In genomic region chr16:18081149-18081827, GRCm38 (mm10) we compare ENCODE assay signal across 13 mouse cellular contexts. TPM values are rescaled to one million over a fixed set of nuclear protein-coding genes. Genes with fewer than 3 reads are reported as not detected.
DNase-seq lines count a peak whose midpoint lies in the region; ATAC-seq and TF ChIP-seq lines count a peak whose summit lies in the region.
"Had no signal": no experiment of that assay in that cellular context is flagged by ENCODE, and none has a peak within 500 bp of the region (broad histone marks: within the 10 kb centered on the region; RNA-seq: fewer than 3 reads in every experiment).

No protein-coding gene starts in this region.

- no peak overlapping the region for H3K4me3 ChIP-seq in heart, adult 2 months
- H3K4me3 ChIP-seq in lung, postnatal 0 days (ENCODE audit: low read depth, low read length): no peak overlapping the region
- H3K4me3 ChIP-seq in embryonic fibroblast, embryonic 13.5 days (ENCODE audit: insufficient read depth, low read length): no peak overlapping the region

- no peaks in the 10 kb centered on the region for H3K9me3 ChIP-seq in lung, postnatal 0 days (ENCODE audit: low read length)

- 0 out of 2 replicates have a peak, but pooled peaks have one; percentile 21 for TF ChIP-seq CTCF in heart, adult 2 months (IDR thresholded peaks at IDR 0.05)
- TF ChIP-seq CTCF in lung, postnatal 0 days (IDR thresholded peaks at IDR 0.05): peak; percentile 40
- TF ChIP-seq CTCF in embryonic fibroblast, embryonic 13.5 days (IDR thresholded peaks at IDR 0.05; ENCODE audit: borderline replicate concordance, insufficient read depth, low read length): 0 out of 2 replicates have a peak, but pooled peaks have one; percentile 7

- H3K27ac ChIP-seq in heart, adult 2 months: no peak overlapping the region
- H3K27ac ChIP-seq in lung, postnatal 0 days (ENCODE audit: low read length): no peak overlapping the region
- H3K27ac ChIP-seq in embryonic fibroblast, embryonic 13.5 days (ENCODE audit: insufficient read depth, low read length): no peak overlapping the region

- no peak for ATAC-seq in lung, postnatal 0 days
- ATAC-seq: inflammation-experienced regulatory T-cells, adult 6 months had no signal

- no peak for TF ChIP-seq POLR2A in heart, adult 2 months (IDR thresholded peaks at IDR 0.05; ENCODE audit: insufficient read depth, low read depth, low read length)
- TF ChIP-seq POLR2A in embryonic fibroblast, embryonic 13.5 days (IDR thresholded peaks at IDR 0.05; ENCODE audit: low read depth, low read length): no peak

- DNase-seq in heart, adult 2 months: no peak
- no peak for DNase-seq in heart, postnatal 14 days
- no peak for DNase-seq in lung, postnatal 0 days (ENCODE audit: low spot score)
- no peak for DNase-seq in lung, postnatal 14 days
- DNase-seq in splenic B cell, adult 2 months (ENCODE audit: low read depth, low spot score): peak; percentile 11
- no peak for DNase-seq in spleen, adult 18-20 months
- no peak for DNase-seq in embryo, embryonic 10.5 days (ENCODE audit: low spot score)
- DNase-seq: cerebellum, postnatal 36 days; lung, adult 18-20 months; midbrain, embryonic 14.5 days; right cerebral cortex, postnatal 25 days had no signal

- H3K27me3 ChIP-seq in heart, adult 2 months (ENCODE audit: control insufficient read depth, insufficient read depth, low read length): no peaks in the 10 kb centered on the region
- no peaks in the 10 kb centered on the region for H3K27me3 ChIP-seq in lung, postnatal 0 days (replicated peaks; ENCODE audit: insufficient read depth, low read length)
- H3K27me3 ChIP-seq in splenic B cell, adult 2 months (ENCODE audit: control insufficient read depth, insufficient read depth, low read length, poor library complexity, severe bottlenecking): no peaks in the 10 kb centered on the region

- no peak overlapping the region for H3K4me2 ChIP-seq in lung, postnatal 0 days (replicated peaks; ENCODE audit: low read depth, low read length)

- intact Hi-C loops in heart, adult 2 months (cut with DNase I): no loop called here
- intact Hi-C loops in heart, postnatal 14 days (cut with DNase I): no loop called here

- H3K9ac ChIP-seq in heart, adult 2 months (ENCODE audit: low read depth, low read length): no peak overlapping the region
- H3K9ac ChIP-seq in lung, postnatal 0 days (replicated peaks; ENCODE audit: low read depth): no peak overlapping the region

- H3K4me1 ChIP-seq in heart, adult 2 months (ENCODE audit: control insufficient read depth, insufficient read depth, low read length): peaks cover 7% of the 10 kb centered on the region
- H3K4me1 ChIP-seq in lung, postnatal 0 days (ENCODE audit: insufficient read depth, low read depth, low read length): no peaks in the 10 kb centered on the region
- H3K4me1 ChIP-seq in embryonic fibroblast, embryonic 13.5 days (ENCODE audit: control insufficient read depth, insufficient read depth, low read length): no peaks in the 10 kb centered on the region

- WGBS in heart, adult 2 months: 81% methylated on average over 10 of the region's 10 CpGs
- 81% methylated on average over 10 of the region's 10 CpGs for WGBS in lung, postnatal 0 days

- no peaks in the 10 kb centered on the region for H3K79me2 ChIP-seq in heart, adult 2 months (replicated peaks; ENCODE audit: control insufficient read depth, insufficient read depth, low read length)

- no peaks in the 10 kb centered on the region for H3K36me3 ChIP-seq in heart, adult 2 months (ENCODE audit: control insufficient read depth, insufficient read depth, low read length)
- no peaks in the 10 kb centered on the region for H3K36me3 ChIP-seq in lung, postnatal 0 days (ENCODE audit: insufficient read depth, low read length)
- H3K36me3 ChIP-seq in splenic B cell, adult 2 months (ENCODE audit: control insufficient read depth, insufficient read depth, low read length, poor library complexity, severe bottlenecking): no peaks in the 10 kb centered on the region

- no peak for TF ChIP-seq EP300 in heart, adult 2 months (IDR thresholded peaks at IDR 0.05; ENCODE audit: insufficient read depth, low read depth, low read length)
- TF ChIP-seq EP300 in lung, postnatal 0 days (IDR thresholded peaks at IDR 0.05): no peak

RNA-seq across cellular contexts. Expression of gene Prodh, which starts 8.7 kb away (rescaled TPM):
- total RNA-seq in heart, adult 2 months (2021): 10 to 100 TPM; 18.8 to 23.4 TPM
- polyA plus RNA-seq in heart, adult 2 months (2012; rRNA removed): 46.7 and 57.9 TPM in 2 replicates
- total RNA-seq in heart, postnatal 14 days (2021): 10 to 100 TPM; 24.1 to 32.4 TPM
- 10.6 and 11.0 TPM in 2 replicates for polyA plus RNA-seq in lung, postnatal 0 days (2015; fragmentation: Nextera tagmentation; extraction: Ambion mirVana)
- polyA plus RNA-seq in embryonic fibroblast, embryonic 13.5 days (2011; ENCODE audit: insufficient read length, low read depth, missing spikeins): 0.70 and 0.80 TPM in 2 replicates

RNA-seq across cellular contexts. Expression of gene Dgcr6, which starts 28.6 kb away (rescaled TPM):
- 10 to 100 TPM; 41.4 TPM for total RNA-seq in heart, adult 2 months (2021)
- polyA plus RNA-seq in heart, adult 2 months (2012; rRNA removed): 46.7 and 48.8 TPM in 2 replicates
- 10 to 100 TPM; 46.4 to 48.0 TPM for total RNA-seq in heart, postnatal 14 days (2021)
- 78.6 and 87.2 TPM in 2 replicates for polyA plus RNA-seq in lung, postnatal 0 days (2015; fragmentation: Nextera tagmentation; extraction: Ambion mirVana)
- 26.1 and 34.5 TPM in 2 replicates for polyA plus RNA-seq in embryonic fibroblast, embryonic 13.5 days (2011; ENCODE audit: insufficient read length, low read depth, missing spikeins)

RNA-seq across cellular contexts. Expression of gene Rtn4r, which starts 46.2 kb away (rescaled TPM):
- 1 to 10 TPM; 2.3 to 9.8 TPM for total RNA-seq in heart, adult 2 months (2021)
- polyA plus RNA-seq in heart, adult 2 months (2012; rRNA removed): 31.9 and 57.8 TPM in 2 replicates
- 10 to 100 TPM; 17.4 to 19.9 TPM for total RNA-seq in heart, postnatal 14 days (2021)
- 0.17 and 0.23 TPM in 2 replicates for polyA plus RNA-seq in lung, postnatal 0 days (2015; fragmentation: Nextera tagmentation; extraction: Ambion mirVana)
- 1.2 and 1.4 TPM in 2 replicates for polyA plus RNA-seq in embryonic fibroblast, embryonic 13.5 days (2011; ENCODE audit: insufficient read length, low read depth, missing spikeins)
- polyA plus RNA-seq: inflammation-experienced regulatory T-cells, adult 6 months had no signal

Comparison
In these comparisons a context has a peak if more than half of its experiments do, and no peak if none do; other contexts are left out.
1. RNA of gene Rtn4r, which starts 46.2 kb away (polyA plus RNA-seq): 31.9 to 57.8 TPM in heart, adult 2 months; 1.2 to 1.4 TPM in embryonic fibroblast, embryonic 13.5 days and 0.17 to 0.23 TPM in lung, postnatal 0 days; every median in the first group is over 10 times any median in the second.
2. Peak in every context shown above with its lines, with median percentiles within 50 percentile points of each other: CTCF ChIP-seq.